Mouse (Mus musculus) ES-E14 (cell line): ENCODE data around the gene Gm28047. TPM values are rescaled to one million over a fixed set of nuclear protein-coding genes. Genes with fewer than 3 reads are reported as not detected.
A peak's percentile ranks its signal among the peaks of the same experiment; 100 is the strongest.

ENCODE experiments used
- DNase-seq: peaks from one replicate; pipeline ENCODE4 v3.0.0-alpha.2; 2013; ENCODE audit warnings: low read depth, low spot score
- H3K27ac ChIP-seq: 2 replicates; pipeline ENCODE4 v1.5.1; 2012; ENCODE audit warnings: low read depth, mild to moderate bottlenecking, low read length, moderate library complexity, mixed read lengths; ENCODE audit not compliant: poor library complexity, insufficient read depth, severe bottlenecking
- H3K36me3 ChIP-seq: 2 replicates; pipeline ENCODE4 v1.6.1; 2012; ENCODE audit warnings: mild to moderate bottlenecking, low read length, moderate library complexity, mixed read lengths; ENCODE audit not compliant: control insufficient read depth, poor library complexity, insufficient read depth, severe bottlenecking
- H3K4me1 ChIP-seq, 2 experiments: fragments of 150-350 bp in 1 of 2; sonication (generic) in 1 of 2; 2 replicates each; pipeline ENCODE4 v1.6.1; 2012; ENCODE audit warnings: low read length in 2 of 2, mild to moderate bottlenecking in 1 of 2, mixed read lengths in 1 of 2; ENCODE audit not compliant: control insufficient read depth in 2 of 2, insufficient read depth in 2 of 2, poor library complexity in 1 of 2
- H3K4me3 ChIP-seq, 2 experiments: fragments of 150-350 bp in 1 of 2; sonication (generic) in 1 of 2; 2 replicates each; pipeline ENCODE4 v1.5.1; 2012; ENCODE audit warnings: low read length in 2 of 2, low read depth in 1 of 2, mild to moderate bottlenecking in 1 of 2, mixed read lengths in 1 of 2; ENCODE audit not compliant: insufficient read depth in 1 of 2, poor library complexity in 1 of 2, severe bottlenecking in 1 of 2
- H3K9ac ChIP-seq: 2 replicates; pipeline ENCODE4 v1.6.1; 2012; ENCODE audit warnings: low read depth, mild to moderate bottlenecking, low read length, mixed read lengths; ENCODE audit not compliant: poor library complexity, insufficient read depth, severe bottlenecking
- H3K9me3 ChIP-seq: fragments of 150-350 bp; sonication (generic); 2 replicates; pipeline ENCODE4 v1.6.1; 2012; ENCODE audit warnings: low read depth, mild to moderate bottlenecking, low read length; ENCODE audit not compliant: control insufficient read depth, insufficient read depth
- CHD2 ChIP-seq: IDR thresholded peaks from 2 replicates; pipeline ENCODE4 v1.6.1; 2014; ENCODE audit warnings: mild to moderate bottlenecking, low read depth, low read length, inconsistent platforms
- HCFC1 ChIP-seq: IDR thresholded peaks from 2 replicates; pipeline ENCODE4 v1.6.1; 2012; ENCODE audit warnings: low read length, inconsistent platforms, borderline replicate concordance; ENCODE audit not compliant: insufficient read depth
- MAFK ChIP-seq: IDR thresholded peaks from 2 replicates; pipeline ENCODE4 v1.6.1; 2014; ENCODE audit warnings: mild to moderate bottlenecking, low read depth, low read length, inconsistent platforms; ENCODE audit not compliant: insufficient read depth
- ZC3H11A ChIP-seq: IDR thresholded peaks from 2 replicates; pipeline ENCODE4 v1.6.1; 2012; ENCODE audit warnings: low read depth, mild to moderate bottlenecking, inconsistent platforms, low read length, borderline replicate concordance
- ZNF384 ChIP-seq: IDR thresholded peaks from 2 replicates; pipeline ENCODE4 v1.6.1; 2012; ENCODE audit warnings: low read depth, low read length, inconsistent platforms
- in situ Hi-C, 2 experiments: fragments of 600-800 bp; cut with MboI; formaldehyde crosslinking; loops; one replicate each; pipeline ENCODE4 v1.15.1; 2025; ENCODE audit warnings: low sequenced_read_pairs in 2 of 2, inconsistent platforms in 1 of 2; ENCODE audit not compliant: unreplicated experiment in 2 of 2
- total RNA-seq: library from RNA; depleted of rRNA; stranded (reverse); fragments of 300-350 nt; gene quantifications from 2 replicates; pipeline ENCODE4 v1.2.3, GENCODE M21; 2012

The Gm28047 gene
- total RNA-seq, 1 experiment = not detected

GRCm38 (mm10) chr15:102562491-102562890 is 62.4 kb downstream of the Gm28047 start:
- H3K36me3 ChIP-seq = no peaks in the 10 kb centered on the region
- H3K9me3 ChIP-seq = no peaks in the 10 kb centered on the region
- TF ChIP-seq ZC3H11A (no peak), ZNF384 (no peak), MAFK (no peak), HCFC1 (no peak), CHD2 (no peak)
- DNase-seq = no peak
- H3K9ac ChIP-seq = no peak overlapping the region
- H3K27ac ChIP-seq = no peak overlapping the region
- no peak overlapping the region for H3K4me3 ChIP-seq
- H3K4me1 ChIP-seq = no peaks in the 10 kb centered on the region
- in situ Hi-C loops = no loop called here

GRCm38 (mm10) chr15:102557580-102557979 is 67.3 kb downstream of the Gm28047 start:
- in situ Hi-C loops = no loop called here
- no peaks in the 10 kb centered on the region for H3K9me3 ChIP-seq
- no peak for TF ChIP-seq CHD2
- TF ChIP-seq HCFC1 = no peak
- TF ChIP-seq MAFK = no peak
- TF ChIP-seq ZNF384 = no peak
- TF ChIP-seq ZC3H11A = no peak
- peaks cover 2% of the 10 kb centered on the region for H3K36me3 ChIP-seq
- H3K9ac ChIP-seq = no peak overlapping the region
- no peak overlapping the region for H3K4me3 ChIP-seq
- H3K4me1 ChIP-seq = no peaks in the 10 kb centered on the region
- no peak for DNase-seq
- no peak overlapping the region for H3K27ac ChIP-seq

- Histone ChIP-seq H3K36me3 (peaks cover 2% of the 10 kb centered on the region), H3K4me3 (no peak overlapping the region), H3K9me3 (no peaks in the 10 kb centered on the region), H3K27ac (no peak overlapping the region), H3K9ac (no peak overlapping the region), H3K4me1 (no peaks in the 10 kb centered on the region)
- in situ Hi-C loops = no loop called here
- DNase-seq = no peak
- no peak for TF ChIP-seq ZC3H11A
- TF ChIP-seq ZNF384 = no peak
- TF ChIP-seq CHD2 = no peak
- no peak for TF ChIP-seq HCFC1
- no peak for TF ChIP-seq MAFK
These were observed 69.3 kb downstream of the Gm28047 start for GRCm38 (mm10) chr15:102555581-102555980.

GRCm38 (mm10) chr15:102552599-102552998 is 72.3 kb downstream of the Gm28047 start:
- H3K36me3 ChIP-seq = peaks cover 2% of the 10 kb centered on the region
- no peak overlapping the region for H3K27ac ChIP-seq
- TF ChIP-seq ZC3H11A (no peak), ZNF384 (0 out of 2 replicates have a peak, but pooled peaks have one; percentile 54), MAFK (no peak)
- no peaks in the 10 kb centered on the region for H3K4me1 ChIP-seq
- no peak overlapping the region for H3K9ac ChIP-seq
- H3K4me3 ChIP-seq = no peak overlapping the region
- DNase-seq = no peak
- in situ Hi-C loops = no loop called here
- no peaks in the 10 kb centered on the region for H3K9me3 ChIP-seq

DNA sequence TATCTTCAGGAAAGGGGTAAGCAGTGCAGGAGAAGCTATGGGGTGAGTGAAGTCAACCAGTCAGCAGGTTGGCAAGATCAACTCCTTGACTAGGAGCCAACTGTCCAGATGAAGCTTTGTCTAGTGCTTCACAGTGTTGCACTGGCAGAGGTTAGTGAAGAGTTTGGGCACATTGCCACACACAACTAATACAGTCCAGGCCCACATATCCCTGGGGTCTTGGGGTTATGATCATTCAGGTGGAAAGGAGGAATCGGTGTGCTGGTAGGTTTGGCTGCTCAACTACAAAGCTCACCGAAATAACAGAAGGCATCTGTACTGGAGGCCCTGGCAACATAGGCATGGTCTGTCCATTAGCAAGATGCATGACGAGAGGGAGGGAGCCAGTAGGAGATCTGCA is 77.4 kb downstream of the Gm28047 start:
- no peaks in the 10 kb centered on the region; the same call in none of the 2 replicates for H3K36me3 ChIP-seq
- H3K9ac ChIP-seq = no peak overlapping the region
- H3K4me3 ChIP-seq = no peak overlapping the region
- no peak for DNase-seq
- in situ Hi-C loops = no loop called here
- no peak for TF ChIP-seq ZC3H11A
- no peak for TF ChIP-seq CHD2
- TF ChIP-seq ZNF384 = no peak
- TF ChIP-seq MAFK = no peak
- no peak for TF ChIP-seq HCFC1
- H3K4me1 ChIP-seq = no peaks in the 10 kb centered on the region
- H3K27ac ChIP-seq = no peak overlapping the region
- no peaks in the 10 kb centered on the region for H3K9me3 ChIP-seq
